Mouse (Mus musculus) common myeloid progenitor, adult 5-6 weeks (primary cell): ENCODE data around the gene Adgre5. TPM values are rescaled to one million over a fixed set of nuclear protein-coding genes. Genes with fewer than 3 reads are reported as not detected.

Experiments used
- ATAC-seq: replicated peaks from 2 replicates; pipeline ENCODE4 v1.8.0; 2016; ENCODE audit warnings: low read depth, mild to moderate bottlenecking, moderate TSS enrichment, inconsistent platforms; ENCODE audit not compliant: poor library complexity, severe bottlenecking
- total RNA-seq: library from RNA; stranded (forward); fragments of 200-1000, 187-1606 nt; gene quantifications from 2 replicates; pipeline ENCODE4 v1.2.3, GENCODE M21; 2017

Adgre5 gene
- total RNA-seq, 1 experiment from 2014 or later, result 15.2 TPM

DNA sequence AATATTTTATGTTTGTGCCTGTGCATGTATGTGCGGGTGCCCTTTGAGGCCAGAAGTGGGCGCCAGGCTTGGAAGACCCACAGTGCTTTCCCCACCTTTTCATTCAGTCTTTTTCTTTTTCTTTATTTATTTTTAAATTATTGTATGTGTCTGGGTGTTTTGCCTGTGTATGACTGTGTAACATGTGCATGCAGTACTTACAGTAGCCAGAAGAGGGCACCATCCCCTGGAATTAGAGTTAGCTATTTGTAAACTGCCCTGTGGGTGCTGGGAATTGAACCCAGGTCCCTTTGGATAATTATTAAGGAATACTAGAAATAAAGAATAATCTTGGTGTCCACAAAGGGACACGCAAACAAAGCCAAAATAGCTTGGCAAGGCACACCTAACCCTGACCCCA, 15.1 kb upstream of the Adgre5 start:
- ATAC-seq, result no peak

DNA sequence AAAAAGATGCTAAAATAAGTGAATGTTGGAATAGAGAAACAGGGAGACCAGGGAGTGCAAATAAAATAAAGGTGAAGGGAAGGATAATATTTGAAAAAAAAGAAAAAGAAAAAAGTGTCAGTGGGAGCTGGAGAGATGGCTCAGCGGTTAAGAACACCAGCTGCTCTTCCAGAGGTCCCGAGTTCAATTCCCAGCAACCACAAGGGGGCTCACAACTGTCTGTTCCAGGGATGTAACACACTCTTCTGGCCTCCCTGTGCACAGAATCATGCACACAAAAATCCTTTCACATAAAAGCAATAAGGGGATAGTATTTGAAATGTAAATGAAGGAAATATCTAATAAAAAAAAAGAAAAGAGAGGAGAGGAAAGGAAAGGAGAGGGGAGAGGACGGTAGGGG, 13.0 kb upstream of the Adgre5 start:
- no peak for ATAC-seq

DNA sequence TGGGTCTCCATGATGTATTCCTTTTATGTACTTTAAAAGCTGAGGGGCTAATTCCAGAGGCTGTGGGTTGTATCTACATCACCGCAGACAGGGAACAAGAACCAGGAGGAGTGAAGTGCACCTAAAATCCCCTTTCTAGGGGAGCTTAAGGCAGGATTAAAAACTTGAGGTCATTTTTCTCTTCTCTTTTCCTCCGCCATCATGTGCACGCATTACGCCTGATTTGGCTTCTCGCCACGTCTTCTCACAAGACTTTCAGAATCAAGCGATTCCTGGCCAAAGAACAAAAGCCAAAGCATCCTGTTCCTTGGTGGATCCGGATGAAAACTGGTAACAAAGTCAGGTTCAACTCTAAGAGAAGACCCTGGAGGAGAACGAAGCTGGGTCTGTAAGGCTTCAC, 8.1 kb upstream of the Adgre5 start:
- ATAC-seq, result no peak

DNA sequence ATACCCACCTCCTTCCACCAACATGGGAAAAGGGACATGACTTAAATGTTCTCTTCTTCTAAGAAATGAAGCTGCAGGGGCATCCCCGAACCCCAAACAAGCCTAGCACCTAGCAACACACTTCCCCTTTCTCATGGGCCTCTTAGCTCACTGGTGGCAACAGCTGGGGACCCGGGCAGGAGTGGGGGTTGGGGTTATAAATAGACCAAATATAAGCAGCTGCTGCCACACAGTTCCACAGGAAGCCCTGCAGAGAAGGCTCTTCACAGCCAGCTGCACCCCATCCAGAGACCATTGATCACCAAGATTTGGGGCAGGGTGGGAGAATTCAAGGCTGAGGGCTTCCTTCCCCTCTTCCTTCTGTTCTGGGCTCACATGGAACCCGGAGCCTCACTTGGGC, 7.6 kb upstream of the Adgre5 start:
- peak; percentile 89 for ATAC-seq

DNA sequence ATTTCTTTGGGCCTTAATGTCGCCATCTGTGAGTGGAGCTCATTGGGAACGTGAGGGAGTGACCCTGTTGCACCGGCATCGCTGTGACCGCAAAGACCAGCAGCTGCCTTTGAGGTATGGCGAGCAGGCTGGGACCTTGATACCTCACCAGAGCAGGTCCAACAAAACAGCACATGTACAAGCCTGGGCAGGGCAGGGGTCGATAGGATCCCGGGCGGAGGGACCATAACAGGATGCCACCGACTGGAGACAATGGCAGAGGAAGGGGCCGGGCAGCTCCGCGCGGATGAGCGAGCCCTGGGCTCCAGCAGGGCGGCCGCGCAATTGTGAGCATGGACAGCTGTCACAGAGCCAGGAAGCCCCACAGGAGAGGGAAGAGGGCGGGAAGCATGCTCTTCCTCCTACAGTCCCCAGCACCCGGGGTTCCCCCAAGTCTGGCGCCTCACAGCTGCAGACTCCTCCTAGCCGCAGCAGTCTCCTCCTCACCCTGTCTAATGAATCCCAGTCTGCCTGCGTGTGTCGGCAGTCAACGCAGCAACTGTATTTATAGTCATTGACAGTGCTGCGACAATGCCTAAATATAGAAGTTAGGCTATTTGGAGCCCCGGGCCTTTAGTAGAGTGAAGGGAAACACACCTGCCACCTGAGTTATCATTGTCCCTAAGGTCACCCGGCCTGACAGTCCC, 6.7 kb upstream of the Adgre5 start:
- peak; percentile 62 for ATAC-seq

DNA sequence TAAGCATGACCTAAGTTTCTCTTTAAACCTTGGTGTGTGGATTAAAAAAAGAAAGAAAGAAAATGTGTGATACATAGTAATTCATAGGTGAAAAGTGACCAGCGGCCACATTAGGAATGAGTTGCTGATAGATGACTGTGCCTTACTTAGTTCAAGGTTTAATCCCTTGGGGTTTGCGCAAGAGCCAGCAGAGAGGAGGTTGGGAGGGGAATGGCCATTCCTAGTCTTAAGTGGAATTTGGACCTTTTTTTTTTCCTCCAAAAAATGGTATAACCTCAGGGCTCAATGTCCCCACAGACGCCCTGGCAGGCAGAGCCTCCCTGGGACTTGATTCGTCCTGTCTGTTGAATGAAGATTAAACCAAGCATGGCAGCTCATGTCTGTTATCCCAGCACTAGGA, 2.9 kb upstream of the Adgre5 start:
- ATAC-seq, result no peak

DNA sequence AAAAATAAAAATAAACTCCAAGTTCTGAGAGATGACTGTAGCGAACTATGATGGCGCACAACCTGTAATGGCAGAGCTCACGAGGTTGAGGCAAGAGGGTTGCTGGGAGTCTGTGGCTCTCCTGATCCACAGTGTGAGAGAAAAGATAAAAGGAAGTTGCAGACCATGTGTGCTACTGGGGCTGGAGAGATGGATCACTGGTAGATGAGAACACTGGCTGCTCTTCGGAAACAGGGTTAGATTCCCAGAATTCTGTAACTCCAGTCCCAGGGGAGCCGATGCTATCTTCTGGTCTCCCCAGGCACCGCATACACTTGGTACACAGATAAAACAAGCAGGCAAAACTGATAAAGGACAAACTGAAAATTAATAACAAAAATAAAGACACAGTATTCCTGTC, 1.8 kb upstream of the Adgre5 start:
- ATAC-seq, result no peak

DNA sequence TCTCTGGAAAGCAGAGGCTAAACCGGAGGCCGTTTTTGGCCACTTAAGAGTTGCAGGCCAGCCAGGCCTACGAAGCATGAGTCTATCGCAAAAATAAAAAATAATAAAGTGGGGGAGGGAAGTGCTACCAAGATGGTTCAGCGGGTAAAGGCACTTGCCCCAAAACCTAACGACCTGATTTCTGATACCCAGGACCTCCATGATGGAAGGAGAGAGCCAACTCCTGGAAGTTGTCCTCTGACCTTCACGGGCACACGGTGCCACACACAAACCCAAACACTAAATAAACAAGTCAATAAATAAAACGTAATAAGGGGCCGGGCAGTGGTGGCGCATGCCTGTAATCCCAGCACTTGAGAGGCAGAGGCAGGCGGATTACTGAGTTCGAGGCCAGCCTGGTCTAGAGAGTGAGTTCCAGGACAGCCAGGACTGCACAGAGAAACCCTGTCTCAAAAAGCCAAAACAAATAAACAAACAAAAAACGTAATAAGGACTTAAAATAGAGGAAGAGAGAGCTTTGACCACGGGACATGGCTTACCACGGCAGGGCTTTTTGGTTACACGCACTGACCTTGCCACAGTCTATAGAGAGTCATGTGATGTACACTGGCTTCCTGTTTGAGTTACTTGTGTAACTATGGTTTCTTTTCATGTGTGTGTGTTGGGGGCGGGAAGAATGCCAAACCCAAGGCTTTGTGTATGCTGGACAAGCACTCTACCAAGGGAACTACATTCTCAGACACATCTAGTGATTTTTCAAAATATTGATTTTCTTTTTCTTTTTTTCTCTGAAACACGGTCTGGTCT, 926 bp upstream of the Adgre5 start:
- ATAC-seq, result peak; percentile 52

DNA sequence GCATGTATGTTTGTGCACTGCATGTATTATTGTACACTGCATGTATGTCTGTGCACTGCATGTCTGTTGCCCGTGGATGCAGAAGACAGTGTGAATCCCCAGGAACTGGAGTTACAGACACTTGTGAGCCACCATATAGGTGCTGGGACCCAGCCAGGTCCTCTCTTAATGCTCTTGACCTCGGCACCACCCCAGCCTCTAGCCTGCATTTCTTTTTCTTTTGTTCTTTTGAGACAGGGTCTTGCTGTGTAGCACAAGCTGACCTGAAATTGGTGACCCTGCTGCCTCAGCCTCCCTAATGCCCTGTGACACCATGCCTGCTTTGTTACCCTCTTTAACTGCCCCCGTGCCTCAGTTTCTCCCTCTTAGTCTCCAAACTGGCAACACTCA, 545 bp downstream of the Adgre5 start:
- ATAC-seq, result no peak

DNA sequence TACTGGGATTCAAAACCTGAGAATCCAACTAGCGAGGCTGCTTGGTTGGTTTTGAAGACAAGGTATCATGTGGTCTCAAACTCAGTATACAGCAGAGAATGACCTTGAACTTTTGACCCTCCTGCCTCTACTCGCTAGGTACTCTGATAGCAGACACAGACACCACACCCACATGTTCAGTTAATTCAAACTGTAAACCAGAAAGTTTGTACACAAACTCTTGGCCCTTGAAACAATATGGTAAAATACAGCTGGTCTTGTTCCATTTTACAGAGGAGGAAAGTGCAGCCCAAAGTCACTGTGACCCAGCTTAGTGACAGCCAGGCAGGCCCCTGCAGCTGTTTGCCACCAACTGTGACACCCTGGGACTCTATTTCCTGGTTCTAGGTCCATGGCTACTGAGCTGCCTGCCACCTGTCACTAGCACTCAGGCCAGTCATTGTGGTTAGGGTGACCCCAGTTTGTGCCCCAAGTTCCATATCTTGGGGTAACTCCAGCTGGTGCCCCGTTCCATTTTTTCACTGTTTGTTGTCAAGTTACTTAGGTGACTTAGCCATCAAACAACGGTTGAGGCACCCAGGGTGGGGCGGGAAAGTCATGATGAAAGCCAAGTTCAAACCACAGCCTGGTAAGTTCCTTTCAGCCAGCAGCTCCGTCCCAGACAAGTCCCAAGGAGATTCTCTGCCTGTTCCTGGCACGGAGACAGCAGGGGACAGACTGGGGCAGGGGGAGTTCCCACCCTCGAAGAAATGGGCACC, 1.2 kb downstream of the Adgre5 start:
- peak; percentile 57 for ATAC-seq

DNA sequence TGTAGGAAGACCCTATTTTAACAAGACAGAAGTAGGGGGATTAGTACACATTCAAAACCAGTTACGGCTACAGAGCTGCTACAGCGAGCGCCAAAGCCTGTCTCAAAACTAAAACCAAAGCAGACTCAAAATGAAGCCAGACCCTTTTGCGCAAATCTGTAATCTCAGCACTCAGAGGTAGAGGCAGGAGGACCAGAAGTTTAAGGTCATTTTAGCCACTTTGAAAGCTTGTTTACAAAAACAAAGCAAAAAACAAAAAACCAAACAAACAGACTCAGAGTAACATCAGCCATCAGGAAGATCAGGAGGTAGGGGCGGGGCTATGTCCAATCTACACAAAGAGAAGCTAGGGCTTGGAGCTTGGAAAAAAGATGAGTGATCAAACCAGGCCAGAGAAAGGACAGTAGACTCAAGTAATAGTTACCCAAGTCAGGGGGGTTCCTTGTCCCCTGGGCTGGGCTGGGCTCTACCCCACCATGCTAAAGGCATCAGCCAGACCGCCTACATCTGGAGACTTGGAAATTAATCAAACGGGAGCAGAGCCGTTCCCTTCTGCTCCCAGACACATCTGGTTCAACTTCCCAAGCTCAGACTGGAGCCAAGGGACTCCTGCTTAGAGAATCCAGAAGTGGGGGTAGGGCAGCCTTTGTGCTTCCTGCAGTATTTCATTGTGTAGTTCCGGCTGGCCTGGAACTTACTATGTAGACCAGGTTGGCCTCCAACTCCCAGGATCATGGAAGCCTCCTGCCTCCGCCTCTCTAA, 2.0 kb downstream of the Adgre5 start:
- ATAC-seq, result no peak

DNA sequence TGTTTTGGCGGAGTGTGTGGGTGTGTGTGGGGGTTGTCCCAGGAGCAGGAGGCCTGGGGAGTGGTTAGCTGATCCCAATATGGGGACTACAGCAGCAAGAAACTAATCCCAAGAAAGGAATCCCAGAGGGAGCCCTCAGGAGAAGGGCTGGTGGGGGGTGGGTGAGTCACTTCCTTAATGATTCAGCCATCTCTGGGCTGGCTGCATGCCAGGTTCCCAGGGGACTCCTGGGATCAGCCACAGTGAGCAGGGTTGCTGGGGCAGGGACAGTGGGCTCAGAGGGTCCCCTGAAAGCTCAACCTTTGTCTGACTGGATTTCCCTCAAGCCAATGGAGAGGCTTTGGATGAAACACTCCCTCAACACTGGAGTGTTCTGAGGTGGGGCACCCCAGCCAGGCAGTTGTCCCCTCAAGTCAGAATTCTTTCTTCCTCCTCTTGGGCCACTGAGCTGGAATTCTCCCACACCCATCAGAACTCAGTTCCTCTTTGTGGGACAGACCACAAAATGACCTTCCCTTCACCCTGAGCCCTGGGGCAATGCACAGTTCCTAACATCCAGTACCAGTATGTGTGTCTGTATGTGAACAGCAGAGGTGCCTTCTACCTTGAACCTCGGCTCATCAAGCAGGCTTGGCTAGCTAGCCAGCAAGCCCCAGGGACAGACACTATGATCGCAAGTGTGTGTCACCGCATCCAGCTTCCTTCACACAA, 3.1 kb downstream of the Adgre5 start:
- peak; percentile 36 for ATAC-seq

DNA sequence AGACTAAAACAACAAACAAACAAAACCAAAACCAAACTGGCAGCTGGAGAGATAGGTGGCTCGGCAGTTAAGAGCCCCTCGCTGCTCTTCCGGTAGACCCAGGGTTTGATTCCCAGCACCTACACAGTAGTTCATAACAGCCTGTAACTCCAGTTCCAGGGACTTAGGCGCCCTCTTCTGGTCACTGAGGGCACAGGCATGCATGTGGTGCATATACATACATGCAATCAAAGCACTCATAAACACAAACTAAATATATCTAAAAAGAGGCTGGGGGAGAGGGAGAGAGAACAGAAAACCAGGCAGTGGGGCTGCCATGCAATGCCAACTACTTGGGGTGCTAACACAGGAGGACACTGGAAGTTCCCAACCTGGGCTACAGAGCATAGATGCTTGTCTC, 3.8 kb downstream of the Adgre5 start:
- no peak for ATAC-seq

DNA sequence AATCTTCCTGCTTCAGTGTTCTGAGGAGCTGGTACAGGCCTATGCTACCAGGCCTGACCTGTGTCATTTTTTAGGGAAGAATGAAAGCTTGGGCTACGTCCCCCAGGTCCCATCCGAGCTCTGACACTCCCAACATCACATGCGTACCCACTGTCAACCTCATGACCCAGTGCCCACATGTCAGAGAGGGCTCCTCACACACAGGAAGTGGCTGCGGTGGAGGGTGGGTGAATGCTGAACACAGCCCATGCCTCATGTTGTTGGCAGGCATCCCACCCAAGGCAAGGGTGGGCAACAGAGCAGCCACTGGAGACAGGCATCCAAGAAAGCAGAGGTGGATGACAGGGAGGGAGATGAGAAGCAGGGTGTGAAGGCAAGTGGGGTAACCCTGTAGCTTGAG, 4.4 kb downstream of the Adgre5 start:
- ATAC-seq, result peak; percentile 50

DNA sequence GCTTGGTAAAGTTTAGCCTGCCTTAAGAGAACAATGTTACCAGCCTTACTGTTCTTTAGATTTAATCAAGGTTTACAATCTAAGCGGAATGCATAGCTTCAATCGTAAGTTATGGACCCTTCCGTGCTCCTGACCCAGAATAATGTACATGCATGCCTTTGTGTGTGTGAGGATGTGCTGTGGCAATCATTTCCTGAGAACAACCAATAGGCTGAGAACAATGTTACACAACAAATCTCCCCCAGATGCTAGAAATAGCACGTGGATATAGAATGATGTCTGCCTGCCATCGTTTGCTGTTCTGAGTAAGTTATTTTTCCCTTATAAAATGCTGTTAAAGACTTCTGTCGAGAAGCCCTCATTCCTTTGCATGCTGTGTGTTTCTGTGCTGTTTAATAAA, 8.2 kb downstream of the Adgre5 start:
- ATAC-seq, result no peak

DNA sequence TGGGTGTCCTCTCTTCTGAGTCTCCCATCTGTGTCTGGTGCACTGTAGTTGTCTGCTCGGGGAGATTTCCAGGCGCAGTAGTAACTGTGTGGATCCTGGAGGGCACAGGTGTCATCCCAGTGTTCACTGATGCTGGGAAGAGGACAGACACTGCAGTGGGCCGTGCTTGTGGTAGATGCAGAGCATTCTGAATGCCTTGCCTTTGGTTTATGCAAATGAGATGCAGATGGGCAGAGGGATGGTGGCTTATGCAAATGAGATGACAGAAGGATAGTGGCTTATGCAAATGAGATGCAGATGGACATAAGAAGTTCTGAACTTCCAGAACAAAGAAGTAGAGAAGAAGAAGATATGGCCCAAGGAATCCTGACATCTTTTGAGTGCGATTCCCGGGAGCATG, 9.2 kb downstream of the Adgre5 start:
- ATAC-seq, result no peak

DNA sequence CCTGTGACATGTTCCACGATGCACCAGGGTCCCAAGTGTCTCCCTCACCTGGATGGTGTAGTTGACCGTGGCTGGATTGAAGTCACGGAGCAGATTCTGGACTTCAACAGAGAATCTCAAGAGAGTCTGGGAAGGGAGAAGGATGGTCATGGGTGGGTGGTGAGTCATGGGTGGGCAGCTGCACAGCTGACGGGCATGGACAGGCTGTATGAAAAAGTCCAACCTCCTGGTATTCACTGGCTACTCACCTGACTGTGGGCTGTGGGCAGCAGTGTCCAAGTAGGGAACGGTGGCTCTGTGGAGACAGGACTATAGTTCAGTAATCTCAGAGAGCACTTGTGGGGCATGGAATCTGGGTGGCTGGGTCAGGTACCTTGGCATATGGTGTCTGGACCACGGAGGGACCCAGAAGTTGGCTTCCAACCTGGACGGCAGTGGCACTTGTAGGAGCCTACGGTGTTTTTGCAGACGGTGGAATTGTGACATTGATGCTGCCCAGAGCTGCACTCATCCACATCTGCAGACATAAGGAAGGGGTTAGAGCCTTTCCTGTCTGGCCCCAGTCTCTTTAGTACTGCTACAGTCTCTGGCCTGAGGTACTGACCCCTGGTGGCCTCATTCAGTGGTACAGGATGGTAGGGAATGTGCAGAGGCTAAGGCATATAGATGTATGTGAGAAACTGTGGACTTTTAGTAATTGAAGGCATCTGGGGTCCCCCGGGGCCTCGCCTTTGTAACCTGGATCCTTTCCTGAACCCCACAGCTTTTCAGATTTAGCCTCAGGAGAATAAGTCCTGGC, 11.9 kb downstream of the Adgre5 start:
- peak; percentile 55 for ATAC-seq

DNA sequence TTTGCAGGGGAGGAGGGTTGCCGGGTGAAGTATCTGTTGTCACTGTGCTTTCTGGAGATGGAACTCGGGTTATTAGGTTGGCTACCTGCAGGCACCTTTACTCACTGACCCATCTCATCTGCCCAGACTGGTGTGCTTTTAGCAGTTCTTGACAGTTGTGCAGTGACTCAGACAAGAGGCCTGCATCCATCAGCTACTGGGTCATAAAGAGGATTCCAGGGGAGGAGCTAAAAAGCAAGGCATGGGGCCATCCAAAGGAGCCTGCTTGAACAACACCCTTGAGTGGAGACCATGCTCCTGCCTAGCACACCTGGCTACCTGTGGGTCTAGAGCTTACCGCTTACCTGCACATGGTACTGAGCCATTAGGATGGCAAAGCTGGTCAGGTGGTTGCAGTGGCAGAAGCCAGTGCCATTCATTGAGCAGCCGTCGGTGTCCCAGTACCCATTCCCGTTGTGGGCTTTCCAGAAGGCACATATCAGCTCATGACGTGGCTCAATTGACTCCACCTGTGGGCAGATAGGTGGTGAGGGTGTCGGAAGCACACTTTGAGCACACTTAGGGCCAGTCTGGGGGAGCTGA, 15.5 kb downstream of the Adgre5 start:
- ATAC-seq, result no peak
